Mouse (Mus musculus) forebrain, embryonic 10.5 days (tissue): ENCODE measurements around the gene Zfyve27. TPM values are rescaled to one million over a fixed set of nuclear protein-coding genes. Genes with fewer than 3 reads are reported as not detected.

Source experiments
- DNase-seq: peaks from one replicate; pipeline ENCODE4 v3.0.0-alpha.2; 2017; ENCODE audit warnings: low spot score; ENCODE audit errors: extremely low spot score
- H3K27ac ChIP-seq: fragments of 300-500 bp; sonication (generic); 2 replicates; pipeline ENCODE4 v1.5.1; 2016; ENCODE audit warnings: mild to moderate bottlenecking
- H3K27me3 ChIP-seq: fragments of 300-500 bp; sonication (generic); 2 replicates; pipeline ENCODE4 v1.6.1; 2016; ENCODE audit warnings: mild to moderate bottlenecking; ENCODE audit not compliant: poor library complexity, severe bottlenecking
- H3K36me3 ChIP-seq: fragments of 300-500 bp; sonication (generic); replicated peaks from 2 replicates; pipeline ENCODE4 v1.6.1; 2016; ENCODE audit warnings: mild to moderate bottlenecking, moderate library complexity
- H3K4me1 ChIP-seq: fragments of 300-500 bp; sonication (generic); 2 replicates; pipeline ENCODE4 v1.6.1; 2016
- H3K4me3 ChIP-seq: fragments of 300-500 bp; sonication (generic); 2 replicates; pipeline ENCODE4 v1.5.1; 2016; ENCODE audit warnings: mild to moderate bottlenecking, moderate library complexity
- H3K9me3 ChIP-seq: fragments of 300-500 bp; sonication (generic); 2 replicates; pipeline ENCODE4 v1.6.1; 2016; ENCODE audit warnings: mild to moderate bottlenecking, moderate library complexity
- WGBS: fragments of 180-500 bp; shearing (Covaris S2); methylation state at CpG from one replicate; pipeline ENCODE4 v1.1.7; 2016; 5-methylcytosine and 5-hydroxymethylcytosine counted together
- polyA plus RNA-seq: library from polyadenylated mRNA; unstranded; fragments of >200 nt; fragmentation: Nextera tagmentation; extraction: Ambion mirVana; gene quantifications from 2 replicates; pipeline ENCODE4 v1.2.1, GENCODE M21; 2016

The Zfyve27 gene
- polyA plus RNA-seq, 1 experiment from 2014 or later = 27.0 TPM

- Histone ChIP-seq H3K4me3 (peak overlapping the region; percentile 98; the same call in 1 of the 2 replicates), H3K27me3 (peaks cover 37% of the 10 kb centered on the region), H3K27ac (no peak overlapping the region), H3K9me3 (no peaks in the 10 kb centered on the region), H3K36me3 (no peaks in the 10 kb centered on the region; the same call in 1 of the 2 replicates), H3K4me1 (peaks cover 25% of the 10 kb centered on the region)
- 85% methylated on average over 10 of the region's 10 CpGs for WGBS
- DNase-seq = no peak
Measured at GRCm38 (mm10) chr19:42169322-42169975, 5.7 kb downstream of the Zfyve27 start.

- H3K4me3 ChIP-seq = peak overlapping the region; percentile 98
- peak; percentile 88 for DNase-seq
- H3K27me3 ChIP-seq = peaks cover 33% of the 10 kb centered on the region
- H3K4me1 ChIP-seq = peaks cover 25% of the 10 kb centered on the region
- no peaks in the 10 kb centered on the region; the same call in 1 of the 2 replicates for H3K36me3 ChIP-seq
- WGBS = 2% methylated on average over 55 of the region's 56 CpGs
- H3K9me3 ChIP-seq = no peaks in the 10 kb centered on the region
- peak overlapping the region; percentile 82 for H3K27ac ChIP-seq
Measured at GRCm38 (mm10) chr19:42170025-42170969, 6.5 kb downstream of the Zfyve27 start.

- DNase-seq = no peak
- Histone ChIP-seq H3K4me1 (peaks cover 2% of the 10 kb centered on the region), H3K27ac (no peak overlapping the region), H3K36me3 (peaks cover 31% of the 10 kb centered on the region), H3K9me3 (no peaks in the 10 kb centered on the region), H3K27me3 (no peaks in the 10 kb centered on the region), H3K4me3 (no peak overlapping the region)
- WGBS = 78% methylated on average over 7 of the region's 7 CpGs
Measured at GRCm38 (mm10) chr19:42176841-42177240, 13.1 kb downstream of the Zfyve27 start.

GRCm38 (mm10) chr19:42177461-42177860 is 13.7 kb downstream of the Zfyve27 start:
- Histone ChIP-seq H3K9me3 (no peaks in the 10 kb centered on the region), H3K36me3 (peaks cover 35% of the 10 kb centered on the region), H3K4me3 (no peak overlapping the region), H3K27me3 (no peaks in the 10 kb centered on the region), H3K27ac (no peak overlapping the region), H3K4me1 (no peaks in the 10 kb centered on the region)
- no peak for DNase-seq
- 88% methylated on average over 2 of the region's 2 CpGs for WGBS

- no peak for DNase-seq
- Histone ChIP-seq H3K27ac (no peak overlapping the region), H3K4me3 (no peak overlapping the region), H3K9me3 (no peaks in the 10 kb centered on the region), H3K36me3 (peaks cover 54% of the 10 kb centered on the region), H3K27me3 (no peaks in the 10 kb centered on the region), H3K4me1 (no peaks in the 10 kb centered on the region)
- 92% methylated on average over 14 of the region's 14 CpGs for WGBS
Measured at GRCm38 (mm10) chr19:42179356-42179755, 15.6 kb downstream of the Zfyve27 start.

GRCm38 (mm10) chr19:42182673-42183072 is 18.9 kb downstream of the Zfyve27 start:
- no peaks in the 10 kb centered on the region for H3K4me1 ChIP-seq
- H3K9me3 ChIP-seq = no peaks in the 10 kb centered on the region
- no peak overlapping the region for H3K27ac ChIP-seq
- no peak overlapping the region for H3K4me3 ChIP-seq
- no peak for DNase-seq
- WGBS = 70% methylated on average over 6 of the region's 6 CpGs
- no peaks in the 10 kb centered on the region for H3K27me3 ChIP-seq
- H3K36me3 ChIP-seq = peaks cover 80% of the 10 kb centered on the region

GRCm38 (mm10) chr19:42189735-42190134 is 26.0 kb downstream of the Zfyve27 start:
- H3K36me3 ChIP-seq = peaks cover 58% of the 10 kb centered on the region
- no peak overlapping the region for H3K4me3 ChIP-seq
- 88% methylated on average over 4 of the region's 4 CpGs for WGBS
- H3K9me3 ChIP-seq = no peaks in the 10 kb centered on the region
- H3K4me1 ChIP-seq = peaks cover 5% of the 10 kb centered on the region
- no peak for DNase-seq
- no peak overlapping the region for H3K27ac ChIP-seq
- H3K27me3 ChIP-seq = no peaks in the 10 kb centered on the region

- Histone ChIP-seq H3K9me3 (no peaks in the 10 kb centered on the region), H3K4me3 (no peak overlapping the region), H3K27ac (no peak overlapping the region), H3K4me1 (peaks cover 5% of the 10 kb centered on the region), H3K36me3 (peaks cover 50% of the 10 kb centered on the region), H3K27me3 (no peaks in the 10 kb centered on the region)
- 25% methylated on average over 5 of the region's 5 CpGs for WGBS
- peak; percentile 76 for DNase-seq
Measured at GRCm38 (mm10) chr19:42190494-42190893, 26.7 kb downstream of the Zfyve27 start.

- Histone ChIP-seq H3K4me1 (peaks cover 9% of the 10 kb centered on the region), H3K27me3 (peaks cover 10% of the 10 kb centered on the region), H3K36me3 (peaks cover 32% of the 10 kb centered on the region), H3K9me3 (no peaks in the 10 kb centered on the region), H3K27ac (no peak overlapping the region), H3K4me3 (no peak overlapping the region)
- DNase-seq = no peak
- 57% methylated on average over 2 of the region's 2 CpGs for WGBS
Measured at GRCm38 (mm10) chr19:42193311-42193710, 29.6 kb downstream of the Zfyve27 start.

GRCm38 (mm10) chr19:42196378-42196777 is 32.6 kb downstream of the Zfyve27 start:
- H3K36me3 ChIP-seq = peaks cover 12% of the 10 kb centered on the region
- H3K27ac ChIP-seq = no peak overlapping the region
- no peak for DNase-seq
- no peaks in the 10 kb centered on the region for H3K9me3 ChIP-seq
- H3K4me1 ChIP-seq = peaks cover 25% of the 10 kb centered on the region
- no peak overlapping the region for H3K4me3 ChIP-seq
- 80% methylated on average over 4 of the region's 4 CpGs for WGBS
- H3K27me3 ChIP-seq = peaks cover 41% of the 10 kb centered on the region

- Histone ChIP-seq H3K36me3 (peaks cover 5% of the 10 kb centered on the region), H3K27me3 (peaks cover 48% of the 10 kb centered on the region), H3K9me3 (no peaks in the 10 kb centered on the region), H3K4me3 (no peak overlapping the region), H3K27ac (no peak overlapping the region), H3K4me1 (peaks cover 32% of the 10 kb centered on the region)
- 74% methylated on average over 4 of the region's 4 CpGs for WGBS
- no peak for DNase-seq
Measured at GRCm38 (mm10) chr19:42197066-42197465, 33.3 kb downstream of the Zfyve27 start.

GRCm38 (mm10) chr19:42198026-42198425 is 34.3 kb downstream of the Zfyve27 start:
- H3K27me3 ChIP-seq = peaks cover 57% of the 10 kb centered on the region
- H3K36me3 ChIP-seq = no peaks in the 10 kb centered on the region
- peaks cover 34% of the 10 kb centered on the region for H3K4me1 ChIP-seq
- H3K27ac ChIP-seq = no peak overlapping the region
- WGBS = 59% methylated on average over 11 of the region's 11 CpGs
- no peaks in the 10 kb centered on the region for H3K9me3 ChIP-seq
- H3K4me3 ChIP-seq = no peak overlapping the region
- DNase-seq = no peak
